Mouse (Mus musculus): ENCODE measurements at regions not wholly inside any gene's neighbourhood (a gene's known extent, or its start where the extent isn't known, plus 50 kb on each side); places are given as distances from the start of the nearest gene placed in this dataset.

DNA sequence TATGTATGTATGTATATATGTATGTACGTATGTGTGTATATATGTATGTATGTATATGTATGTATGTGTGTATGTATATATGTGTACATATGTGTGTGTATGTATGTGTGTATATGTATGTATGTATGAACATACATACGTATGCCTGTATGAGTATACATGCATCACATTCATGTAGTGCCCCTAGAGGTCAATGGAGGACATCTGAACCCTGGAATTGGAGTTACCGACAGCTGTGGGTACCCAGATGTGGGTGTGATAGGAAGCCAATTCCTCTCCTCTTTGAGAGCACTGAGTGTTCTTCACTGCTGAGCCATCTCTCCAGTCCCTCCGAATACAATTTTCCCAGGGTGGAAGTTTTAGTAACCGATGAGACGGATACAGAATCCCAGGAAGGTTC lies 69.6 kb upstream of the Foxn3 start:
- TF ChIP-seq CTCF (conservative IDR thresholded peaks at IDR 0.05; ENCODE audit: insufficient read depth, insufficient read length, low read depth, low read length) (no peak), POLR2A (IDR thresholded peaks at IDR 0.05; ENCODE audit: low read depth, low read length) (no peak)

All from kidney, adult 2 months (tissue).